Mouse (Mus musculus) spleen, embryonic (tissue): ENCODE measurements at regions not wholly inside any gene's neighbourhood (a gene's known extent, or its start where the extent isn't known, plus 50 kb on each side); places are given as distances from the start of the nearest gene placed in this dataset.

Experiments used
- CTCF ChIA-PET: fragments of 350-600 bp; sonication (Branson Sonifier 250); formaldehyde crosslinking; loops from one replicate; lab custom pipeline; 2022; lab: Charles Lee

DNA sequence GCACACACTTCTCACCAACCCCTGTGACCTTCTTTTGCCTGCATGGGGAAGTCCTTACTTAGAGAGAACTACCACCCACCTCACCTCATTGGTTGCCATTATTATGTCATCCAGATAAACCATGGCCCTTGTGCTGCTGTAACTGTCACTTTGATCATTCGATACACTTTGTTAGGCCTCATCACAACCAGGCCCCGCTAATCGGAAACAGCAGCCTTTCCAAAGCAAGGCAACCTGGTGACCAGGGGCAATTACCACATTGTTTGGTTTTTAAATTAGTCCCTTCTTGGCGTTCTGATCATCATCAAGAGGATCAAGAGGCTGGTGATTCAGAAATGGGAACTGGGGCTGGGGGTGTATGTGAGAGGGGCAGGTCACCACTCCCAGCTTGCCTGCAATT, 208.9 kb upstream of the Meis1 start:
- CTCF ChIA-PET: no interaction called here

DNA sequence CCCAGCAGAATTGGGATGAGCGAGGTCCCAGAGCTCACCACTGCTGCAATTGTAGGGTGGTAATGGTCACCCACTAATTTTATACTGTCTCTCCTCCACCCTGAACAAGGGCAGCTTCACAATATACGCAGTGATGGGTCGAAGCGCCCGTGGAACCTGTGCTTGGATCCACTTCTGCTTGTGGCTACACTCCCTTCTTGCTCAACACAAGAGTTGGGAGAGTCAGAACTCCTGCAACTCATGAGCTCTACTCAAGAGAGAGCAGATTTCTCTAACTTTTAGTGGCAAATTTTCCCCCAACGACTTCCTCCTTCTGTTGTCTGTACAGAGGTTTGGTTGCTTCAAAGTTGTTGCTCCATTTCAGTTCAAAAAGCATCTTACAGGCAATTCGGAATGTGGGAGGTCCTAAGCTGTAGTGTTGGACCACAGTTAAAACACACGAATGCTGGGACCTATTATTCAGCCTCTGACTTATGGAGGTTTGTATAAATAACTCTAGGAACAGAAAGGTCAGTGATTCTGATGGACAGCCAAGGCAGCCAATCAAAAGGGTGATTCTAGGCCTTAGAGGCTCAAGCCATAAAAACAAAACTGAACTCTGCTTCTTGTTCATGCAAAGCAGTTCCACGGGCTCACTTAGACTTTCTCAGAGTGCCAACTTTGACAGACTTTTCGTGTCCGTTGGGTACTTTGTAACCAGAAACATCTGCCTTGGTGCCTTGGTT, 227.8 kb upstream of the Meis1 start:
- CTCF ChIA-PET: no interaction called here

DNA sequence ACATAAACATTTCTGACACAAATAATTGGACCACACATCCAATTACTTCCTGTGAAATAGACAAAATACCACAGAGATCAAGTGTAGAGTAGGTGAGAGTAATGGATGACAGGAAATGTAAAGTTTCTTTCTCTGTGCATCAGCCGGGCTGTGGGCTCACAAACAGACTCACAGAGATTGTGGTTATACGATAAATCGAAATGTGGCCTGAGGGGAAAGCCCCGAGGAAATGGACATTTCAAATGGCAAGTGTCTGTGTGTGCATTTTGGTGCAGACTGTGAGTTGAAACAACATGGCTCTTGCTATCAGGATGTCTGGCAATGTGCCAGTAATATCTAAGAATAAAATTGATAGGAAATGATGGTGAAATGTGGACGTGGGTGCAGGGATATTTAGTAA, 234.8 kb upstream of the Meis1 start:
- CTCF ChIA-PET: no interaction called here

DNA sequence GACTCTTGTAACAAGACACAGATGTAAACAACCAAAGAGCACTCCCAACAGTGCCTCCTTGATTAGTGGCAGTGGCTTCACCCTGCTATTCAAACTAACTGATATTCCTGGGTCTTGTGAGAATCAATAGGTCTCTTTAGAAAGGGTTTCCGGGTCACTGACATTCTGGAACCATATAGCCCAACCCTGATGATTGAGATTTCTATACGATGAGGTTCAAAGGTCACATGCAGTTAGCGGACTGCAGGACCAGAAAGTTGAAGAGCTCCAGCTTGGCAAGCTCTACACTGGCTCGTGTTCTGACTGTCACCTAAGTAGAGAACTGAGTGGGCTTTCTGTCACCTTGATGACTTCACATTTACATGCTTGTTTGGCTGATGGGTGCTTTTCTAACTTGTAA, 235.4 kb upstream of the Meis1 start:
- CTCF ChIA-PET: no interaction called here

DNA sequence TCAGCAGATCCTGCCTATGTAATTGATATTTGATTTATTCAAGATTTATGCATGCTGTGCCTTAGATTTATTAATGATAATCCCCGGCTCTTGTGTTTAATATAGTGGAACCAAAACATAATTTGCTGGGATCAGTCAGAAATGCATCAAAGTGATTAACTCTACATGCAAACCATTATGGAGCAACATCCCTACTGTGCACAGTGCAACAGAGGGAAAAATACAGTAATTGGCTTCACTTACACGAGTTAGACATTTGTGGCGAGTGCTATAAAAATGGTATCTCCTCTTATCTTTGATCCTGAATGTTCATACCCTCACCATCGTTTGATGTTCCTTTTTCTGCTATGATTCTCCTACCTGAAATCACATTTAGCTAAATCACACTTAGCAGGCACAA, 238.8 kb upstream of the Meis1 start:
- CTCF ChIA-PET: no interaction called here

DNA sequence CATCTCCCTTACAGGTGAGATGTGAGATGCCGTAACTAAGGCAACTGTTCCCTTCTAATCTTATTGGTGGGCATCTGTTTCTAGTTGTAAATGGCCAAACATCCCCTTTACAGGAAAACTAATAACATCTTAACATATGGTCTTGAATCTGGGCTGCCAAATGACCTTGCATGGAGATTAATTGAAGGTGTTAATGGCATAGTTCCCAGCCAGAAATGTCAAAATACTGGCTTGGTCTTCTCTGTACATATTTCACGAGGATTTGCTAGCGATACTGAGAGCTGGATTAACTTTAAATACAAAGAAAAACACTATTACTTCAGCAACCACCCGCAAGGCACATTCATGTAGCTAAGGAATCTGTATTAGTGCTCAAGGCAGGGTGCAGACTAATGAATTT, 244.0 kb upstream of the Meis1 start:
- CTCF ChIA-PET: no interaction called here

DNA sequence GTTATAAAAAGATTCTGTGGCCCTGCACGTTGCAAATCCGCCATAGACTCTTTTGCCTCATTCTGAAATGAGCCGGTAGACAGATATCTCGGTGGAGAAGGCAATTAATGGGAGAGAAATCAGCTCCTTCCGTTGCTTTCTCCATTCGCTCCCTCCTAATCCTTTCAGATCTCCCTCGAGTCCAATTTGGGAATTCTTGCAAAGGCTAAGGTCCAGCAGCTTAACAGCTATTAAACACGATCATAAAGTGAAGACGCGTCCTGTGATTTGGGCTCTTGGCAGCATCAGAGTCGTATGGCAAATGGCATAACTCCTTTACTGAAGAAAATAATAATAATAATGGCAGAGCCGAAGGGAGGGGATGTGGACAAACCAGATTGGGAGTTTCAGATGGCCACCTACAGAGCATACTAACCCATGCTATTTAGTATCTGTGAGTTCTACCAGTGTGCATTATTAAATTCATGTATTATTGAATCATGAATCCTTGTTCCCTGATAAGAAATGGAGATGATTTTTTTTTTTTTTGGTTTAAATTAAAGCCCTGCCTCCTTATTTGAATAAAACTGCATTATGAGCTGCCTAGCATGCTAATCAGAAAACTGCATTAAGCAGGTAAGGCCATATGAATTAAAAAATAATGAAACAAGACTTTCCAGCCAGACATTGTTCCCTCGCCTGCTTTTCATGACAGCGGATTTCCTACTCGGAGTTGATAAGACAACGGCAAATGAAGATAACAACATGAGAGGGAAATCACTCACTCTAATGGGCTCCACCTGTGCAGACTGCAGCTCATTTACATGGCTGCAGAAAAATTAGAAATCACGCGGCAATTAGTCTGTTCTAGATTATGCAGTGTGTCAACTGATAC, 246.2 kb upstream of the Meis1 start:
- CTCF ChIA-PET: no interaction called here

DNA sequence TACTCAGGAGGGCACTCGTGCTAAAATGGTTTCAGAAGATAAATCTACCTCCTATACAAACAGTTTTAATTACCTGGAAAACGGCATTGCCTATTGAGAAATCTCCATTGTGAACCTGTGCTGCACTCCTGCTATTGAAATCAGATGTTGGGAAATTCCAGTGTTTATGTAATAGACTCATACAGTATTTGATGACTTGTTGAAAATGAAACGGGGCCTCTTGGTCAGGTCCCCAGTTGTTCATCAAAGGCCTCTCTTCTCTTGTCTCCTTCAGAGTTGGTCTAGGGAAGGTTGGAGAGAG, 246.8 kb upstream of the Meis1 start:
- CTCF ChIA-PET: no interaction called here

DNA sequence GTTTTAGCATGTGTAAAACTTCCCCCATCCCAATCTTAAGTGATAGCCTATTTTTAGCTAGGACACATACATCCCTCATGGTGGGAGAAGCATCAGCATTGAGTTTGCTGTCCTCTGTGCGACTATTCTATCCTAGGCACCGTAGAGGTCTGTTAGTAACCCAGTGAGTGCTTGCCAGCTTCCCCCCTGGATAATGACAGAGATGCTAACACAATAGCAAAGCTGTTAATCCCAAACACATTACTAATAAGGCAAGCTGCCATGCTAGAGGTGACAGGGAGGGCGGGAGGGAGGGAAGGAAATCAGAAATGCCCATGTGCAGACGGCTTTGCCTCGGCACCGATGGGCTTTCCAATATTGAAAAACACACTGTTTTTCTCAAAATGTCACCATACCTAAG, 272.2 kb upstream of the Meis1 start:
- CTCF ChIA-PET: no interaction called here

DNA sequence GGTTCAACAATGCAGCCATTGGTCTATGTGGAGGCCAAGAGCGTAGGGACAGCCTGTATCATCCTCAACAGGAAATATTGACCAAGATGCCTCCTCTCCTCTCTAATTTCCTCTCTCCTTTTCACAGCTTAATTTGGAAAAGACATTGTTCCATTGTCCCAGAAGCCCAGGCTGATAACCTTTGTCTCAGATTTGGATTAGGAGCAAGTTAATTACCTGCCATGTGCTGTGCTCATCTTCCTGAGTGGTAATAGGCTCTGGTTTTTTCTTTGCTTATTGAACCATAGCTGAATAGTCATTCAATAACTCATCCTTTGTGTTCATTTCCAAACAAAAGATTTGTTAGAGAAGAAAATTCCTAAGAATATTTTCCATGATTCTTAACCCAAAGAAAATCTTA, 280.6 kb upstream of the Meis1 start:
- CTCF ChIA-PET: no interaction called here

DNA sequence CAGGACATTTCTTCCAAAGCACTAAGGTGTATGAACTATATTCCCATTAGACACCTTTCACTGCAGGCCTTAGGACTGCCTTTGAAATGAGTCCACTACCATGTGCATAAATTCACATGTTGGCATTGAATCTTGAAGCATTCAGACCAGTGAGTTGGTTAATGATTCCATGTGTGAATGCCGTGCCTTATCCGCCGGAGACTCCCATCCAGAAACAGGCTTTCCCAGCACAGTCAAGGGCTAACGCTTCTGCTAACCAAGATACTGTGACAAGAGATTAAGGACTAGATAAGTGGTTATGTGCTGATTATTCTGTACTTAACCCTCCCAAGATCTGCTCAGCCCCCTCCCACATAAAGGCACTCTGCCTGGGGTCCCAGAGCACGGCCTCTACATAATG, 287.9 kb upstream of the Meis1 start:
- CTCF ChIA-PET: no interaction called here

DNA sequence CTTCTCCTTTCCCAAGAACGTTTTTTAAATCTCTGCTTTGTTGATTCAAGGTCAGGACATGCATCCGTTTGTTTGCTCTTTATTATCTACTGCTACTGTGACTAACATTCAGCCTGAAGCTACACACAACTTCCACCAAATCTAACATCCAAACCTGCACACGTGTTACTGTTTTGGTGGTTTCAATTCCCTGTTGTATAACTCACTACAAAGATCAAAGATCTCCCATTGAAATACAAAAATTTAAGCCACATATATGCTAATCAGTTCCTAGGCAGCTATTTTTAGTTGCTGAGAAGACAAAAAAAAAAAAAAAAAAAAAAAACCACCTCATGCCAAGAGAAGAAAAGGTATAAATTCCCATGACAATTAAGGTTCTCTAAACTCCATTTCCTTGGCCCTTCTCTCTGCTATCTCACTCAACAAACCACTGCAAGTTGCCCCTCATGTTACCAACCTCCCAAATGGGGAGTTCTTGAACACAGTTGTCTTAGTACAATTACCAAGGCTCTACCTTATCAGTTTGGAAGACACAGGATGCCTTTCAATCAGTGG, 312.0 kb upstream of the Meis1 start:
- CTCF ChIA-PET: no interaction called here

DNA sequence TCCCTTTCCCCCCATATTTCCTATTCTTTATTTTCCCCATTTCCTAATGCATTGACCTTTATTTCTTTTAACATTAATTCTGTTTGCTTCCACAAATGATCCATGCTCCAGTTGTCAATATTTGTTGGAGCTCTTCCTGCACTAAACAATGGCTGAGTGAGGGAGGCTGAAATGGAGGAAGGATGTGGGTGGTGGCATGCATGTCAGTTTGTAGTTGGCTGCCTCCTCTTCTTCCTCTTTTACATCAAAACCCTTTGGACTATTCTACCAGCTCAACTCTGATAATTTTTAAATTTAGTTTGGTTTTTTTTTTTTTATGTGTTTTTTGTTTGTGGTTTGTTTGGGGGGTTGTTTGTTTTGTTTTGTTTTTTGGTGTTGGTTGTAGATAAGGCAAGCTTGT, 313.5 kb upstream of the Meis1 start:
- CTCF ChIA-PET: no interaction called here

DNA sequence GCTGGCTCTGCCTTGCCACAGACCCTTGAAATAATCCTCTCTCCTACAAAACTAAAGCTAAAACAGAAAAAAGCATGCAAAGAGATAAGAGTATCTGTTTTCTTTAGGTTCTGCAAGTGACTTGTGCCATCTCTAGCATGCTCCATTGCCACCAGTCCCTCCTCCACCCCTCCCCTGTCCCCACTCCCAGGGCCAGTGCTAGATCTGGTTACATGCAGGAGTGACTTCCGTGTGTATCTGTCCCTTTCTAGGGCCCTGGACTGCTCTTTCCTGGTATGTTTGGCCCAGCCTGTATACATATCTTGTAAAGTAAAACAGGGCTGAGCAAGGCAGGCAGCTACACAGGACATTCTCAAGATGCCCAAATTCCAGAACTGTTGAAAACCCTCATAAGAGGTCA, 313.9 kb upstream of the Meis1 start:
- CTCF ChIA-PET: no interaction called here

DNA sequence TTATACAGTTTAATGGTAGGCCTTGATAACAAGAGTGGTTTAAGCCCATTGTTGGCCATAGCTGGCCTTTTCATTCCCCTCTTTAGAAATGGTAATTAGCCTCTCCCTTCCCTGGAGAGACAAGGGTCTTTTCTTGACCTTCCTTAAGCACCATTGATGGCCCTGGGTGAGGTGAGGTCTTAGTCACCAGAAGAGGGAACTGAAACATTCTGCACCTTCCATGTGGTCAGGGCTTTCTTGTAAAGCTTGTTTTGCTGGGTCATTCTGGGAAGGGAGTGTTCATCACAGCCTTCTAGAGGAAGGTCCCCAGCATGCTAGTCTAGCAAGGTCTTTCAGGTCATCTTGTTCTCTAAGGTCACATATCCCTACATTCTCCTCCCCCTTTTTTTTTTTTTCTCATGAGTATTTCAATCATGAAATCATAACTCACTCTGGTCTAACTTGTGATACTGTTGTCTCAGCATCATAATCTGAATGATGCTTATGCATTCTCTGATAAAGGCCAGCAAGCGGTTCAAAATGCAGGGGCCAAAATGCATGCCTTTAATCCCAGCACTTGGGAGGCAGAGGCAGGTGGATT, 315.2 kb upstream of the Meis1 start:
- CTCF ChIA-PET: no interaction called here

DNA sequence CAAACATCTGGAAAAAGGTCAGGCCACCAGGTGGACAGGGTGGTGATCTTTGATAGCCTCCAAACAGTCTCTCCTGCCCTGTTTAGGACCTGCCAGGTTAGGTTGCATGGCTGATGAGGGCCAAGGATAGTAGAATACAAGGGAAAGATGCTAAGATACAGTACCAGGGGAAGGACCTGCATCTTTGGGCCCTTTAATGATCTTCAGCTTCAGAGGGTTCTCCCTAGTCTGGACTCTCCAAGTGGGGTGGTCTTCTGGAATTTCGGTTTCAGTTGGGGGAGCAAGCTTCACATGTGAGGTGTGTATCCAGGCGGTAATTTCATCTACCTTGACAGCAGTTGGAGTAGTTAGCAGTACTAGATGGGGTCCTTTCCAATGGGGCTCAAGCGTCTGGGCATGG, 316.6 kb upstream of the Meis1 start:
- CTCF ChIA-PET: no interaction called here

DNA sequence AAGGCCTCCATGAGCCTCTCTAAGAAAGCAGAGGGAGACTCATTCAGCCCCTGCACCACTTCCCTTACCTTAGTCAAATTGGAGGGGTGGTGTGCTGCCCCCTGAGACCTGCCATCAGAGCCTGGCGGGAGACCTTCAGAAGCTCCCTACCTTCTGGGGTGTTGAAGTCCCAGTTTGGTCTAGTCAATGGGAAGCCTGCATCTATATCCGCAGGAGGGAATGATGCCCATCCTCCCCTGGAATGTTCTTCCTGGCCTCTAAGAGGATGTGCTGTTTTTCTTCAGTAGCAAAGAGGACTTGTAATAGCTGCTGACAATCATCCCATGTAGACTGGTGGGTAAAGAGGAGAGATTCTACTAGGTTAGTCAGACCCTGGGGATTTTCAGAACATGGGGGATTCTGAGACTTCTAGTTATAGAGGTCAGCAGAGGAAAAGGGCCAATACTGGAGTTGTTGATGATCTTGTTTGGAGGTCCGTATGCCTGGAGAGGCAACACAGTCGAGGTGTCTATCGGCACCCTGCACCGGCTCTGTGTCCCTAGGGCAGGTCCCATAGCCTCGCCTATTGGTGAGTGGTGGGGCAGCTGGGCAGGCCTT, 321.0 kb upstream of the Meis1 start:
- CTCF ChIA-PET: no interaction called here

DNA sequence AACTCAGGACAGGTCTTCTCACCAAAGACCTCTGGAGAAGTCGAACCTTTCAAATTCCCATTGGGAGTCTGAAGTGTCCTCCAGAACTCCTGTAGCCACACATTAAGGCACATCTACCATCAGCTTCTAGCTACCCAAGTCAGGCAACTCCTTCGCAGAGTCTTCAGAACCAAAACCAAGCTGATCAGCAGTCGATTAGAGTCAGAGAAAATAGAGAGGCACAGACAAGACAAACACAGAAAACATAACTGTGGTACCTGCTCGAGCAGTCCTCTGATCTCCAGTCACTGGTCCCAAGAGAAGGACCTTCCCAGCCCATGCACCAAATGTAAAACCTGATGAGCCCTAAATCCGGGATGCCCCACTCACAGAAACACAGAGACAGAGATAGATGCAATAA, 322.1 kb upstream of the Meis1 start:
- CTCF ChIA-PET: no interaction called here

DNA sequence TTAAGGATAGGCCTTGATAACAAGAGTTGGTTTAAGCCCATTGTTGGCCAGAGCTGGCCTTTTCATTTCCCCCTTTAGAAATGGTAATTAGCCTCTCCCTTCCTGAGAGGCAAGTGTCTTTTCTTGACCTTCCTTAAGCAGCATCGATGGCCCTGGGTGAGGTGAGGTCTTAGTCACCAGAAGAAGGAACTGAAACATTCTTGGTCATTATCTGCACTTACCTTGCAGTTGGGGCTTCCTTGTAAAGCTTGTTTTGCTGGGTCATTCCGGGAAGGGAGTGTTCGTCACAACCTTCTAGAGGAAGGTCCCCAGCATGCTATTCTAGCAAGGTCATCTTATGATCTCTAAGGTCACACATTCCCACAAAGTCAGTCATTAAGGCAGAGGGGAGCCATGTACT, 322.6 kb upstream of the Meis1 start:
- CTCF ChIA-PET: no interaction called here

DNA sequence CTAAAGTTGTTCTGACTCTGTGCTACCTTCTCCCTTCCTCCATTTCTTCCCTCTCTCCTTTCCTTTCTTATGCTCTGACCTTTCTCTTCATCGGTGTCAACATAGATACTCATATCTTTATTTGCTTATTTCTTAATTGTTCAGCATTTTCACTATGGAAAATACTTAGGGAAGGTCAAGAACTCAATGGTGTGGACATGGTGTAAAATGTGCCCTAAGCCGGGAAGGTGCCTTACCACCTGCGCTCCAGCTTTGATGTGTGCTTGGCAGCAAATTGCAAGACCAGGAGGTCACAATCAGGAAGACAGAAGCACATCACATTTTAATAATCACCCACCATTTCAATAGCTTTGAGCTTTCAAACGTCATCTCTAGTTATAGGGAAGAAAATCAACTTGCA, 324.0 kb upstream of the Meis1 start:
- CTCF ChIA-PET: no interaction called here

DNA sequence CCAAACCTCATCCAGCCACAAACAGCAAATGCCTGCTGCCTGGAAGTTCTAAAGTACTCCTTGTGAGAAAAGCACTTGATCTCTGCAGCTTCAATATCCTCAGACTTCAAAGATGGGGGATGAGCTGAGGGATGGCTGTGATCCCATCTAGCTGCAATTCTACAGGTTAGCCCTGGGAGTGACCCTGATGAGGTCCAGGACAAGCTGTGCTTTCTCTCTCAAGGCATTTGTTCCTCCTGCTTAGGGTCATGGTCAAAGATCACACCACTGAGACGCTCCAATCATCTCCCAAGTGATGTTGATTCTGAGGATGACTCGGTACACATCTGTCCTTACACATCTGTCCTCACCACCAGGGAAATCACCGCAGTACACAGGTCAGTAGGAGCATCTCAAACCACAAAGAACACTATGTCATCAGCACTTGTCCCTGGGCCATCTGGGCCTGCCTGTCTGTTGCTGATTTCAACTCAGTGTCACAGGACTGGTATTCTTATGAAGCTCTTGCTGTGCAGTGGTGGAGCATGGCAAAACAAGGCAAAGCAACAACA, 327.6 kb upstream of the Meis1 start:
- CTCF ChIA-PET: no interaction called here
